Comparison of ENCODE assay signal across 8 mouse cellular contexts in genomic region chr1:186358011-186358670, GRCm38 (mm10).
DNase-seq lines count a peak whose midpoint lies in the region; ATAC-seq and TF ChIP-seq lines count a peak whose summit lies in the region.

No protein-coding gene starts in this region.

- H3K9ac ChIP-seq in liver, embryonic 15.5 days = no peak overlapping the region
- H3K9ac ChIP-seq in liver, embryonic 12.5 days = no peak overlapping the region
- H3K9ac ChIP-seq in embryonic facial prominence, embryonic 11.5 days (replicated peaks; ENCODE audit: low read length) = no peak overlapping the region
- no peak overlapping the region for H3K9ac ChIP-seq in lung, embryonic 15.5 days

- intact Hi-C loops in heart, postnatal 36 days (cut with DNase I) = no loop called here

- H3K4me1 ChIP-seq in liver, embryonic 15.5 days (replicated peaks) = no peaks in the 10 kb centered on the region
- no peaks in the 10 kb centered on the region for H3K4me1 ChIP-seq in liver, embryonic 12.5 days
- 0 out of 2 replicates have a peak, but pooled peaks cover 2% of the 10 kb centered on the region for H3K4me1 ChIP-seq in embryonic facial prominence, embryonic 11.5 days (ENCODE audit: control insufficient read depth, insufficient read depth, low read length)
- H3K4me1 ChIP-seq in lung, embryonic 15.5 days = peaks cover 5% of the 10 kb centered on the region; the same call in 1 of the 2 replicates
- no peaks in the 10 kb centered on the region for H3K4me1 ChIP-seq in thymus, adult 2 months (replicated peaks; ENCODE audit: control insufficient read depth, insufficient read depth, low read length)

- no peaks in the 10 kb centered on the region for H3K36me3 ChIP-seq in liver, embryonic 15.5 days (replicated peaks)
- H3K36me3 ChIP-seq in liver, embryonic 12.5 days = no peaks in the 10 kb centered on the region
- no peaks in the 10 kb centered on the region for H3K36me3 ChIP-seq in embryonic facial prominence, embryonic 11.5 days (replicated peaks; ENCODE audit: control insufficient read depth, insufficient read depth, low read depth, low read length)
- no peaks in the 10 kb centered on the region for H3K36me3 ChIP-seq in lung, embryonic 15.5 days
- H3K36me3 ChIP-seq in thymus, adult 2 months (ENCODE audit: control insufficient read depth, insufficient read depth, low read length) = no peaks in the 10 kb centered on the region

- H3K27ac ChIP-seq in liver, embryonic 15.5 days (replicated peaks) = no peak overlapping the region
- no peak overlapping the region for H3K27ac ChIP-seq in liver, embryonic 12.5 days
- H3K27ac ChIP-seq in embryonic facial prominence, embryonic 11.5 days (replicated peaks; ENCODE audit: low read depth, low read length) = no peak overlapping the region
- no peak overlapping the region for H3K27ac ChIP-seq in lung, embryonic 15.5 days
- H3K27ac ChIP-seq in thymus, adult 2 months (ENCODE audit: control insufficient read depth, insufficient read depth, low read length) = no peak overlapping the region

- TF ChIP-seq POLR2A in thymus, adult 2 months (IDR thresholded peaks at IDR 0.05; ENCODE audit: control insufficient read depth, extremely low read depth, insufficient read depth, low read length, poor library complexity) = no peak

- H3K9me3 ChIP-seq in liver, embryonic 15.5 days (replicated peaks) = no peaks in the 10 kb centered on the region
- H3K9me3 ChIP-seq in liver, embryonic 12.5 days (replicated peaks) = no peaks in the 10 kb centered on the region
- H3K9me3 ChIP-seq in embryonic facial prominence, embryonic 11.5 days (replicated peaks; ENCODE audit: control insufficient read depth, low read length) = no peaks in the 10 kb centered on the region
- no peaks in the 10 kb centered on the region for H3K9me3 ChIP-seq in lung, embryonic 15.5 days

- peak; percentile 22; the same call in 1 of the 2 replicates for ATAC-seq in liver, embryonic 15.5 days (ENCODE audit: insufficient read depth)
- no peak for ATAC-seq in liver, embryonic 12.5 days
- ATAC-seq in embryonic facial prominence, embryonic 11.5 days (replicated peaks; ENCODE audit: insufficient number of reproducible peaks, low FRiP score, low TSS enrichment, low read depth) = no peak
- no peak for ATAC-seq in lung, embryonic 15.5 days (ENCODE audit: borderline replicate concordance, extremely low read depth, low FRiP score, low TSS enrichment)

- no peak for TF ChIP-seq CTCF in thymus, adult 2 months (IDR thresholded peaks at IDR 0.05; ENCODE audit: borderline replicate concordance, control insufficient read depth, extremely low read depth, insufficient read depth, low read length, poor library complexity)

- H3K27me3 ChIP-seq in liver, embryonic 15.5 days = no peaks in the 10 kb centered on the region
- H3K27me3 ChIP-seq in liver, embryonic 12.5 days (replicated peaks) = no peaks in the 10 kb centered on the region
- H3K27me3 ChIP-seq in embryonic facial prominence, embryonic 11.5 days (ENCODE audit: control insufficient read depth, insufficient read depth, low read length) = no peaks in the 10 kb centered on the region
- H3K27me3 ChIP-seq in lung, embryonic 15.5 days = no peaks in the 10 kb centered on the region
- H3K27me3 ChIP-seq in thymus, adult 2 months (ENCODE audit: control insufficient read depth, insufficient read depth, low read length) = no peaks in the 10 kb centered on the region

- peak; percentile 48 for DNase-seq in embryonic facial prominence, embryonic 11.5 days (ENCODE audit: low spot score)
- DNase-seq in heart, postnatal 36 days = peak; percentile 51 to 57
- no peak for DNase-seq in thymus, adult 2 months
- DNase-seq in retina, embryonic 14.5 days (ENCODE audit: low spot score) = no peak
- no peak for DNase-seq in left cerebral cortex, adult 18-20 months (ENCODE audit: low spot score in 2 of 2)

- H3K4me2 ChIP-seq in liver, embryonic 15.5 days = peak overlapping the region; percentile 13; the same call in 1 of the 2 replicates
- H3K4me2 ChIP-seq in liver, embryonic 12.5 days = no peak overlapping the region
- H3K4me2 ChIP-seq in embryonic facial prominence, embryonic 11.5 days (ENCODE audit: low read depth, low read length) = no peak overlapping the region
- peak overlapping the region; percentile 19; the same call in 1 of the 2 replicates for H3K4me2 ChIP-seq in lung, embryonic 15.5 days

- WGBS in liver, embryonic 15.5 days (ENCODE audit: insufficient replicate concordance) = 61% methylated on average over 15 of the region's 15 CpGs
- WGBS in liver, embryonic 12.5 days (ENCODE audit: insufficient replicate concordance) = 62% methylated on average over 15 of the region's 15 CpGs
- WGBS in embryonic facial prominence, embryonic 11.5 days = 30% methylated on average over 15 of the region's 15 CpGs
- WGBS in lung, embryonic 15.5 days = 22% methylated on average over 15 of the region's 15 CpGs
- WGBS in thymus, adult 2 months = 81% methylated on average over 15 of the region's 15 CpGs

- no peak overlapping the region for H3K4me3 ChIP-seq in liver, embryonic 15.5 days (replicated peaks)
- H3K4me3 ChIP-seq in liver, embryonic 12.5 days = no peak overlapping the region
- H3K4me3 ChIP-seq in embryonic facial prominence, embryonic 11.5 days (ENCODE audit: low read depth, low read length) = no peak overlapping the region
- no peak overlapping the region for H3K4me3 ChIP-seq in lung, embryonic 15.5 days
- H3K4me3 ChIP-seq in thymus, adult 2 months (ENCODE audit: control insufficient read depth, insufficient read depth, low read length) = no peak overlapping the region

Comparison
In these comparisons a context has a peak if more than half of its experiments do, and no peak if none do; other contexts are left out.
1. H3K4me2 ChIP-seq: peak in liver, embryonic 15.5 days (single experiment) and lung, embryonic 15.5 days (single experiment); none in liver, embryonic 12.5 days (single experiment) and embryonic facial prominence, embryonic 11.5 days (single experiment).
2. DNase-seq: peak in embryonic facial prominence, embryonic 11.5 days (single experiment) and heart, postnatal 36 days (2 of 2); none in thymus, adult 2 months (single experiment), retina, embryonic 14.5 days (single experiment) and left cerebral cortex, adult 18-20 months (0 of 2).